Mouse (Mus musculus): ENCODE measurements around the gene Bola3. TPM values are rescaled to one million over a fixed set of nuclear protein-coding genes. Genes with fewer than 3 reads are reported as not detected.

The Bola3 gene
- polyA plus RNA-seq, 1 experiment from 2014 or later: 145 TPM

DNA sequence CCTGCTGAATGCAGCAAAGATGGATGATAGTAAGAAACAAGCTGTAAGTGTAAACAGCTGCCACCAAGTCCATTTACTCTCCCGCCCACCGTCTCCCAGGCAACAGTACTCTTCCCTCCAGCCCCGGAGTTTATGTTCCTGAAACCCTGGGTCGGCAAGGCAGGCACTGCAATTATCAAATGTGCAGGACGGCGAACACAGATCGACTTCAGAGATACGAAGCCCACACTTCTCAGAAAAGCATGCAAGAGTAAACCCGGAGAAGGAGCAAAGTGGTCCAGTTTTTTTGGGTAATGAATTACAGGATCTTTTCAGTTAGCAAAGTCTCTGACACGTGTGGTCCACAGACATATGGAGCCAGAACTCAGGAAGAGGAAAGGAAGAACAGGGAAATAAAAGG is 32.9 kb upstream of the Bola3 start:
- Histone ChIP-seq H3K27me3 (ENCODE audit: control insufficient read depth, insufficient read depth, low read length) (no peaks in the 10 kb centered on the region), H3K9me3 (replicated peaks; ENCODE audit: control insufficient read depth, low read length) (no peaks in the 10 kb centered on the region), H3K4me1 (ENCODE audit: control insufficient read depth, insufficient read depth, low read length) (peaks cover 11% of the 10 kb centered on the region), H3K27ac (ENCODE audit: low read length) (no peak overlapping the region), H3K9ac (ENCODE audit: low read length) (peak overlapping the region; percentile 34; the same call in 1 of the 2 replicates), H3K4me2 (ENCODE audit: low read depth, low read length) (peak overlapping the region; percentile 87), H3K36me3 (ENCODE audit: control insufficient read depth, insufficient read depth, low read length) (peaks cover 8% of the 10 kb centered on the region), H3K4me3 (replicated peaks; ENCODE audit: low read length) (peak overlapping the region; percentile 95)
- no peak for ATAC-seq (ENCODE audit: insufficient read depth, low FRiP score)
- 4% methylated on average over 10 of the region's 10 CpGs for WGBS

DNA sequence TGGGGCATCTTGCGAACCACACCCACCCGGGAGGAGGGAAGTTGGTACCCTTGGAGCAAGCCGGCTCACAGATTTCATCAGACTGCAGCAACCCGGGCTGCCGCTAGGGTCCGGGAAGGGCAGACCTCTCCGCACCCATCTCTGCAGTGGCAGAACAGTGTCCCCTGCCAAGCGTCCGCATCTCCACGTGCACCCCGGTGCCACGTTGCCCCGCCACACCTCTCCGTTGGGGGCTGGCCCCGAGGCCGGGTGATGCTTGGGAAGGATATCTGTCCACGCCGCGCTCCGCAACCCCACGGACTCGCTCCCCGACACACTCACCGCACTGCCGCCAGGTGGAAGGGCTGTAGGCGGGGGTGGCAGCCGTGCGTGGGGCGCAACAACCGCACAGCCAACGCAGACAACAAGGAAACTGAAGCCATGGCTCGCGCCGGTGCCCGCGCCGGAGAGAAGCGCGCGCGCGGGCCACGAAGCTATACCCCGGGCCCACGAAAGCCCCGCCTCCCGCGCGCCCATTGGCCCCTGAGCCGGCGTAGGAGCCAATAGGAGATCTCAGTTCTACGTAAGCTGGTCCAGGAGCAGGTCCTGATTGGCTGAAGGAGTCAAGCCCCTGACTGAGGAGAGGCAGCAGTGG is 31.7 kb upstream of the Bola3 start:
- no peaks in the 10 kb centered on the region for H3K9me3 ChIP-seq (replicated peaks; ENCODE audit: control insufficient read depth, low read length)
- no peaks in the 10 kb centered on the region for H3K36me3 ChIP-seq (ENCODE audit: control insufficient read depth, insufficient read depth, low read length)
- no peaks in the 10 kb centered on the region for H3K27me3 ChIP-seq (ENCODE audit: control insufficient read depth, insufficient read depth, low read length)
- H3K9ac ChIP-seq (ENCODE audit: low read length): peak overlapping the region; percentile 86
- peak overlapping the region; percentile 95 for H3K4me3 ChIP-seq (replicated peaks; ENCODE audit: low read length)
- WGBS: under 1% methylated on average over 52 of the region's 52 CpGs
- peak overlapping the region; percentile 87 for H3K4me2 ChIP-seq (ENCODE audit: low read depth, low read length)
- ATAC-seq (ENCODE audit: insufficient read depth, low FRiP score): peak; percentile 96
- peaks cover 11% of the 10 kb centered on the region for H3K4me1 ChIP-seq (ENCODE audit: control insufficient read depth, insufficient read depth, low read length)
- H3K27ac ChIP-seq (ENCODE audit: low read length): no peak overlapping the region

DNA sequence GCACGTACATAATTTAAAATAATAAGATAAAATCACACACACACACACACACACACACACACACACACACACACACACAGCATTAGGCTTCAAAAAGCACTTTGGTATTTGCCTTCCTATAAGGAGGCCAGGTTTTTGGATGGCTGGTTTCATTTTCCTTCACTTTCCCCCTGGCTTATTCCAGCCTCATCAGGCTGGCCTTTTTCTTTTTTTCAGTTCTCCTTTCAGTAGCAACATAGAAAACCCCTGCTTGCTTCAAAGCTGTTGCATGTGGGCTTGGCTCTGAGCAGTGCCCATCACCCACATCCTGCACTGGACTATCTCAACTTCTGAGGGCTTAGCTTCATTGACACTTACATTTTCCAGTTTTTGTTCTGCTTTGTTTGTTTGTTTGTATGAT is 27.0 kb upstream of the Bola3 start:
- Histone ChIP-seq H3K4me1 (ENCODE audit: control insufficient read depth, insufficient read depth, low read length) (peaks cover 6% of the 10 kb centered on the region), H3K36me3 (ENCODE audit: control insufficient read depth, insufficient read depth, low read length) (no peaks in the 10 kb centered on the region), H3K9ac (ENCODE audit: low read length) (no peak overlapping the region), H3K27me3 (ENCODE audit: control insufficient read depth, insufficient read depth, low read length) (no peaks in the 10 kb centered on the region), H3K4me3 (replicated peaks; ENCODE audit: low read length) (no peak overlapping the region), H3K4me2 (ENCODE audit: low read depth, low read length) (no peak overlapping the region), H3K9me3 (replicated peaks; ENCODE audit: control insufficient read depth, low read length) (no peaks in the 10 kb centered on the region), H3K27ac (ENCODE audit: low read length) (no peak overlapping the region)
- ATAC-seq (ENCODE audit: insufficient read depth, low FRiP score): no peak
- 47% methylated on average over 1 of the region's 1 CpGs for WGBS

DNA sequence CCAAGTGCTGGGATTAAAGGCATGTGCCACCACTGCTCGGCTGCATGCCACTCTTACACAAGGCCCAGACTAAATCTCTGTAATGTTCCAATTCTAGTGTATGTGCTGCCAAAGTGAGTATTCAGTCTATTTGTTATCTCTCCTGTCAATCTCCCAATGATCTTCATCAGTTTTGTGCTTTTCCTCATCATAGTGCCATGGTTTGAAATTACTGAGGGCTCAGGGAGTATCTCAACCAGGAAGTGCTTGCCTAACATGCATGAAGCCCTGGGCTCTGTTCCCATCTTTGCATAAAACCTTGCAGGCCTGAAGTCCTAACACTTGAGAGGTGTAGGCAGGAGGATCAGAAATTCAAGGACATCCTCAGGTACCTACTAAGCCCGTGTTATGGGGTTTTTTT is 26.2 kb upstream of the Bola3 start:
- Histone ChIP-seq H3K36me3 (ENCODE audit: control insufficient read depth, insufficient read depth, low read length) (no peaks in the 10 kb centered on the region), H3K4me3 (replicated peaks; ENCODE audit: low read length) (no peak overlapping the region), H3K27ac (ENCODE audit: low read length) (no peak overlapping the region), H3K27me3 (ENCODE audit: control insufficient read depth, insufficient read depth, low read length) (no peaks in the 10 kb centered on the region), H3K4me1 (ENCODE audit: control insufficient read depth, insufficient read depth, low read length) (peaks cover 10% of the 10 kb centered on the region), H3K4me2 (ENCODE audit: low read depth, low read length) (no peak overlapping the region), H3K9me3 (replicated peaks; ENCODE audit: control insufficient read depth, low read length) (no peaks in the 10 kb centered on the region), H3K9ac (ENCODE audit: low read length) (no peak overlapping the region)
- 76% methylated on average over 2 of the region's 2 CpGs for WGBS
- ATAC-seq (ENCODE audit: insufficient read depth, low FRiP score): no peak

DNA sequence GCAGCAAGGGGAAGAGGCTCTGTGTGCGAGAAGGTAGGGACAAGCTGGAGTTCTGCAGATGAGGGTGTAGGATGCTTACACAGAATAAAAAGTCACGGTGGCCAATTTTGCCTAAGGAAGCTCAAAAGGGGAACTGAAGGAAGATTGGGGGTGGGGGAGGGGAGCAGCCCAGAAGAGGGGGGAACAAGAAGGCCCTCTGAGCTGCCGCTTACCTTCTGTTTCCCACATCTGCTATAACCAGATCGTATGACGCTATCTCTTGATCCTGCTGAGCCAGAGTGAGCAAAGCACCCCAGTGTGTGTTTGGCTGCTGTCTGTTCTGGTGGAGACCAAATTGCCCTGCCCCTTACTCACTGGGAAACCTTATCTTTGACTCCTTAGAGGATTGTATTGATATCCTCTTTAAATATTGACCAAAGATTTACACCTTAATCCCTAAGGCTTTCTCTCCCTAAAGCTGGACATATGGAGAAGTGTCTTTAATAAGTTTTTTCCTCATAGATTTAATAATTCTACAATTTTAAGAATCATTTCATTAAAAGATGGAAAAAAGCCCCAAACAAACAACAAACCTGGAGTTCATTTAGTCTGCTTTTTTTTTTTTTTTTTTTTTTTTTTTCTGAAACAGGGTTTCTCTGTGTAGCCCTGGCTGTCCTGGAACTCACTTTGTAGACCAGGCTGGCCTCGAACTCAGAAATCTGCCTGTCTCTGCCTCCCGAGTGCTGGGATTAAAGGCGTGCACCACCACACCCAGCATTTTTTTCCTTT is 25.1 kb upstream of the Bola3 start:
- Histone ChIP-seq H3K36me3 (ENCODE audit: control insufficient read depth, insufficient read depth, low read length) (no peaks in the 10 kb centered on the region), H3K27ac (ENCODE audit: low read length) (peak overlapping the region; percentile 19; the same call in 1 of the 2 replicates)

DNA sequence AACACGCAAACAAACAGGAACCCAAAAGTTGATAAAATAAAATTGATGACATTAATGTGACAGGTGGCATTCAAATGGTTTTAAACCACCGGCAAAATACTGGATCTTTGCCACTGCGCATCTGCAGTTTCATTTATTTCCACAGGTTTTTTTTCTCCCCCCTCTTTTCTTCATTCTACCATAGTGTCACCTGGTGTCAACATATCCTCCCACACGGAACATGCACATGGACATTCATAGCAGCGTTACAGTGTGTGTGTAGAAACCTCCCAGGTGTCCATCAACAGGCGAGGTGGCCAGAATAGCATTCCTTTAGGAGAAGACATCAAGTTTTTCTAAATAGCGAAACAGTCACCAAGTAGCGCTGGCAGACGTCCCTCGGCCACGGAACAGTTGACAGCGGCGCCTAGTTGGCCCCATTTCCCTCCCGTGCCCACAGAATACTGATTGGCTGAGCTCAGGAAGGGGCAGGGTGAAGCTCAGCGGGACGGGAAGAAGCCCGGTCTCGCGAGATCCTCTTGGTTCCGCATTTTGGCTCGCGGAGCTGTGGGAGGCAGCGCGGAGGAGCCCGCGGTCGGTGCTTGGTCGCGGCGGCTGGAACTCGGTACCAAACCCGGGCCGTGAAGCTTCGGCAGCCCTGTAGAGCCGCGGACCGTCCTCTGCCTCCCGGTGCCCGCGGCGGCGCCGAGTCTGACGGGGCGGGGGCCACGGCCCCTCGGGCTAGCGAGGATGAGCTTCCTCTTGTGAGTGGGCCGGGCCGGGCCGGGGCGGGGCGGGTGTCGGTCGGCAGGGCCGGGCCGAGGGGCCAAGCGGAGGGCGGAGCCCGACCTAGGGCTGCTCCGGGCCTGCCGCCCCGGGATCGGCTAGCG is 23.2 kb upstream of the Bola3 start, which contains the start of the genes Mthfd2 and Mob1a:
TSS of gene Mthfd2 (minus strand) at position 384 of the 869 bp plus-strand sequence.
TSS of gene Mob1a (plus strand) at position 492 of the 869 bp plus-strand sequence.
- H3K9ac ChIP-seq (ENCODE audit: low read length): peak within 1 kb of the TSS; percentile 93
- H3K4me2 ChIP-seq (ENCODE audit: low read depth, low read length): peak within 1 kb of the TSS; percentile 58
- peaks cover 5% of the 10 kb centered on the region; the same call in 1 of the 2 replicates for H3K36me3 ChIP-seq (ENCODE audit: control insufficient read depth, insufficient read depth, low read length)
- 1% methylated on average over 65 of the region's 65 CpGs for WGBS
- peak within 1 kb of the TSS; percentile 73 for H3K4me3 ChIP-seq (replicated peaks; ENCODE audit: low read length)
- peak within 1 kb of the TSS; percentile 96 for H3K27ac ChIP-seq (ENCODE audit: low read length)
- no peaks in the 10 kb centered on the region for H3K27me3 ChIP-seq (ENCODE audit: control insufficient read depth, insufficient read depth, low read length)
- H3K9me3 ChIP-seq (replicated peaks; ENCODE audit: control insufficient read depth, low read length): no peaks in the 10 kb centered on the region
- peak; percentile 97 for ATAC-seq (ENCODE audit: insufficient read depth, low FRiP score)
- peaks cover 11% of the 10 kb centered on the region for H3K4me1 ChIP-seq (ENCODE audit: control insufficient read depth, insufficient read depth, low read length)

More for the DNA sequence above, 25.1 kb upstream of the Bola3 start:
- no peak for ATAC-seq (ENCODE audit: insufficient read depth, low FRiP score)
- Histone ChIP-seq H3K4me3 (replicated peaks; ENCODE audit: low read length) (no peak overlapping the region), H3K4me1 (ENCODE audit: control insufficient read depth, insufficient read depth, low read length) (peaks cover 11% of the 10 kb centered on the region), H3K9me3 (replicated peaks; ENCODE audit: control insufficient read depth, low read length) (no peaks in the 10 kb centered on the region), H3K9ac (ENCODE audit: low read length) (0 out of 2 replicates have a peak overlapping the region, but pooled peaks have one; percentile 21), H3K27me3 (ENCODE audit: control insufficient read depth, insufficient read depth, low read length) (no peaks in the 10 kb centered on the region), H3K4me2 (ENCODE audit: low read depth, low read length) (peak overlapping the region; percentile 21; the same call in 1 of the 2 replicates)
- WGBS: 57% methylated on average over 8 of the region's 8 CpGs

DNA sequence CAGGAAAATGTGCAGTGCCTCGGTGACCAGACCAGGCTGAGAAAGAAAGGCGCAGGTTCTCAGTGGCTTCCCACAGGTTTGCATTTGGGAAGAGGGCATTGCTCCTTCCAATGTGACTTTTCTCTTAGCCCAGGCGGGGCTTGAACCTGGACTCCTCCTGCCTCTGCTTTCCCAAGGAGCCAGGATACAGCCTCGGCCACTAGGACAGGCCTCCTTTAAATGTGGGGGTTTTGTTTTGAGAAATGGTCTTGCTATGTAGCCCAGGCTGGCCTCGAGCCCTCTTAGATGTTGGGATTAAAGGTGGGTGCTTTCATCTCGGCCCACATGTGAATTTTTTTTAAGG is 22.6 kb upstream of the Bola3 start:
- peaks cover 11% of the 10 kb centered on the region for H3K4me1 ChIP-seq (ENCODE audit: control insufficient read depth, insufficient read depth, low read length)
- H3K27me3 ChIP-seq (ENCODE audit: control insufficient read depth, insufficient read depth, low read length): no peaks in the 10 kb centered on the region
- peak overlapping the region; percentile 58 for H3K4me2 ChIP-seq (ENCODE audit: low read depth, low read length)
- peak overlapping the region; percentile 96 for H3K27ac ChIP-seq (ENCODE audit: low read length)
- peaks cover 5% of the 10 kb centered on the region; the same call in 1 of the 2 replicates for H3K36me3 ChIP-seq (ENCODE audit: control insufficient read depth, insufficient read depth, low read length)
- ATAC-seq (ENCODE audit: insufficient read depth, low FRiP score): peak; percentile 26; the same call in 1 of the 2 replicates
- H3K9ac ChIP-seq (ENCODE audit: low read length): peak overlapping the region; percentile 93
- peak overlapping the region; percentile 73 for H3K4me3 ChIP-seq (replicated peaks; ENCODE audit: low read length)
- 2% methylated on average over 6 of the region's 6 CpGs for WGBS
- no peaks in the 10 kb centered on the region for H3K9me3 ChIP-seq (replicated peaks; ENCODE audit: control insufficient read depth, low read length)

DNA sequence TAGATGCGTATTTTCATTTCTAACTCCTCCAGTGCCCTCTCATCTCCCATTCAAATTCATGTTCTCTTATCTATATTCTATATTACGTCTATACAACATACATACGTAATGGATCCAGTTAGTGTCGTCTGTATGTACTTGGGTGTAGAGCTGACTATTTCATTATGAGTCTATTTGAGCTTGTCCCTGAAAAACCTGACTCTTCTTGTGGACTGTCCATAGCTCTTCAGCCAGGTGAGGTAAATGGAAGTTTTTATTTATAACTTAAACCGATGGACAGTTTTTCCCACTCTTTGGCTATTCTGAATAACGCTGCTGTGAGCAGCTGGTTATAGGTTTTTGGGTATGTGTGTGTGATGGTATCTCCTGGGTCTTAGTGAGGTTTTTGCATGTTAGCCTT is 22.2 kb upstream of the Bola3 start:
- Histone ChIP-seq H3K4me1 (ENCODE audit: control insufficient read depth, insufficient read depth, low read length) (peaks cover 11% of the 10 kb centered on the region), H3K4me2 (ENCODE audit: low read depth, low read length) (peak overlapping the region; percentile 58), H3K36me3 (ENCODE audit: control insufficient read depth, insufficient read depth, low read length) (peaks cover 5% of the 10 kb centered on the region; the same call in 1 of the 2 replicates), H3K27me3 (ENCODE audit: control insufficient read depth, insufficient read depth, low read length) (no peaks in the 10 kb centered on the region), H3K4me3 (replicated peaks; ENCODE audit: low read length) (peak overlapping the region; percentile 73), H3K9me3 (replicated peaks; ENCODE audit: control insufficient read depth, low read length) (no peaks in the 10 kb centered on the region), H3K27ac (ENCODE audit: low read length) (no peak overlapping the region), H3K9ac (ENCODE audit: low read length) (peak overlapping the region; percentile 93)
- no peak for ATAC-seq (ENCODE audit: insufficient read depth, low FRiP score)
- WGBS: 44% methylated on average over 6 of the region's 6 CpGs

All from stomach, embryonic 16.5 days (tissue).